In the genomic region with DNA sequence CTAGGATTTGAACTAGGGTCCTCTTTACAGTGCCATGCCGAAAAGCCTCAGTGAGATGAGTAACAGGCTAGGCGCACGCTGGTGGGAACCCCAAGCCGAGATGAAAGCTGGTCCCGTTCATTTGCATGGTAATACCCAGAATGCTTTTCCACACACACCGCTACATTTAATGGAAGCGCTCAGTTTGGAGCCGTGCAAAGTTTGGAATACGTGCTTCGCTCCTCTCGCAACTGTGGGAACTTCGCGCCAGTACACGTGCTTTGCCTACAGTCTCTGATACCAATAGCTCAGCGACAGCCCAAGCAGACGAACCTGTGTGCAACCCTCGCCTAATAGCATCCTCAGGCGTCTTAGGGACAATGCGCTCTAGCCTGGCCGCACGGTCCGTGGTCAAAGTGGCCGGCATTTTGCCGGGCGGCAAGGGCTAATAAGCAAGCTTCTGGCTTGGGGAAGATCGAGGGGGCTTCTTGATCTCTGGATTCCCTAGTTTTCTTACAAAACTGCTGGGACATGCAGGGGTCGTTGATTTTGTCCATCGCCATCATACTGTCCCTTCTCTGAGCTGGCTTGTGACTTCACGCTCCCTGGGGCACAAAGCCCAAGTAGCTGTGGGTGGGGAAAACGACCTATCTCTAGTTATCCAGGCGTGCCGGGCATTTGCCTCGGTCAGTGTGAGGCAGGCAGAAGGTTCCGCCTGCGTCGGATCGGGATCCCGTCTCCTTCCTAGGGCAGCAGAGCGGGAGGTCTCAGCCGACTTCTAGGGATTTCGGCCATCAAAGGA, we compare ENCODE assay signal across 8 mouse cellular contexts. TPM values are rescaled to one million over a fixed set of nuclear protein-coding genes. Genes with fewer than 3 reads are reported as not detected.
DNase-seq lines count a peak whose midpoint lies in the region; ATAC-seq and TF ChIP-seq lines count a peak whose summit lies in the region.

A gene (plus strand): TSS at position 354 of the 781 bp plus-strand sequence.

- under 1% methylated on average over 41 of the region's 41 CpGs for whole genome bisulfite sequencing in embryonic facial prominence, embryonic 15.5 days
- WGBS in heart, embryonic 12.5 days, result under 1% methylated on average over 41 of the region's 41 CpGs
- WGBS in kidney, embryonic 14.5 days, result under 1% methylated on average over 41 of the region's 41 CpGs
- WGBS in limb, embryonic 15.5 days, result under 1% methylated on average over 41 of the region's 41 CpGs
- WGBS in midbrain, embryonic 16.5 days, result under 1% methylated on average over 41 of the region's 41 CpGs
- under 1% methylated on average over 41 of the region's 41 CpGs for WGBS in stomach, embryonic 14.5 days

- no peak for DNase-seq in CH12.LX (ENCODE audit: extremely low read depth)
- peak; percentile 63 to 67 for DNase-seq in adrenal gland, postnatal 36 days

- TF ChIP-seq POLR2A in CH12.LX (IDR thresholded peaks at IDR 0.05; ENCODE audit: low read depth, low read length), result no peak

- H3K27ac ChIP-seq in CH12.LX (ENCODE audit: insufficient read depth, low read depth), result peak within 1 kb of the TSS; percentile 73
- H3K27ac ChIP-seq in embryonic facial prominence, embryonic 15.5 days (replicated peaks), result peak within 1 kb of the TSS; percentile 100
- H3K27ac ChIP-seq in heart, embryonic 12.5 days (ENCODE audit: poor library complexity, severe bottlenecking), result peak within 1 kb of the TSS; percentile 100
- peak within 1 kb of the TSS; percentile 100 for H3K27ac ChIP-seq in kidney, embryonic 14.5 days (ENCODE audit: low read depth, low read length)
- H3K27ac ChIP-seq in limb, embryonic 15.5 days, result peak within 1 kb of the TSS; percentile 100
- peak within 1 kb of the TSS; percentile 100 for H3K27ac ChIP-seq in midbrain, embryonic 16.5 days (ENCODE audit: low read length)
- H3K27ac ChIP-seq in stomach, embryonic 14.5 days (ENCODE audit: low read length), result peak within 1 kb of the TSS; percentile 99

- H3K9ac ChIP-seq in CH12.LX (ENCODE audit: insufficient read depth, low read depth), result peak within 1 kb of the TSS; percentile 84
- peak within 1 kb of the TSS; percentile 98 for H3K9ac ChIP-seq in embryonic facial prominence, embryonic 15.5 days
- H3K9ac ChIP-seq in heart, embryonic 12.5 days, result peak within 1 kb of the TSS; percentile 97
- H3K9ac ChIP-seq in kidney, embryonic 14.5 days (ENCODE audit: low read depth, low read length), result peak within 1 kb of the TSS; percentile 97
- peak within 1 kb of the TSS; percentile 91 for H3K9ac ChIP-seq in limb, embryonic 15.5 days
- H3K9ac ChIP-seq in midbrain, embryonic 16.5 days (ENCODE audit: low read depth, low read length), result peak within 1 kb of the TSS; percentile 99
- peak within 1 kb of the TSS; percentile 94 for H3K9ac ChIP-seq in stomach, embryonic 14.5 days (replicated peaks; ENCODE audit: low read depth, low read length)

- TF ChIP-seq EP300 in CH12.LX (IDR thresholded peaks at IDR 0.05; ENCODE audit: low read length), result no peak

- H3K4me1 ChIP-seq in CH12.LX (ENCODE audit: control insufficient read depth in 1 of 2, insufficient read depth in 2 of 2), result peaks cover 5 to 34% of the 10 kb centered on the region in 2 experiments
- H3K4me1 ChIP-seq in embryonic facial prominence, embryonic 15.5 days, result peaks cover 36% of the 10 kb centered on the region
- H3K4me1 ChIP-seq in heart, embryonic 12.5 days (replicated peaks), result peaks cover 24% of the 10 kb centered on the region
- H3K4me1 ChIP-seq in kidney, embryonic 14.5 days (ENCODE audit: control insufficient read depth, insufficient read depth, low read length), result peaks cover 15% of the 10 kb centered on the region
- peaks cover 35% of the 10 kb centered on the region for H3K4me1 ChIP-seq in limb, embryonic 15.5 days
- peaks cover 34% of the 10 kb centered on the region for H3K4me1 ChIP-seq in midbrain, embryonic 16.5 days (ENCODE audit: control insufficient read depth, insufficient read depth, low read length)
- H3K4me1 ChIP-seq in stomach, embryonic 14.5 days (ENCODE audit: control insufficient read depth, insufficient read depth, low read length), result peaks cover 14% of the 10 kb centered on the region

- H3K4me2 ChIP-seq in CH12.LX (ENCODE audit: insufficient read depth, low read depth, poor library complexity, severe bottlenecking), result peak within 1 kb of the TSS; percentile 17
- H3K4me2 ChIP-seq in embryonic facial prominence, embryonic 15.5 days (replicated peaks), result peak within 1 kb of the TSS; percentile 90
- H3K4me2 ChIP-seq in heart, embryonic 12.5 days, result peak within 1 kb of the TSS; percentile 99
- H3K4me2 ChIP-seq in kidney, embryonic 14.5 days (replicated peaks; ENCODE audit: low read depth, low read length), result peak within 1 kb of the TSS; percentile 98
- H3K4me2 ChIP-seq in limb, embryonic 15.5 days, result peak within 1 kb of the TSS; percentile 95
- peak within 1 kb of the TSS; percentile 91 for H3K4me2 ChIP-seq in midbrain, embryonic 16.5 days (ENCODE audit: low read length)
- H3K4me2 ChIP-seq in stomach, embryonic 14.5 days (replicated peaks; ENCODE audit: low read depth, low read length), result peak within 1 kb of the TSS; percentile 100

- ATAC-seq in embryonic facial prominence, embryonic 15.5 days (ENCODE audit: insufficient number of reproducible peaks, low FRiP score, low TSS enrichment, low read depth), result peak; percentile 11
- ATAC-seq in heart, embryonic 12.5 days (ENCODE audit: insufficient number of reproducible peaks, low FRiP score), result peak; percentile 19
- ATAC-seq in kidney, embryonic 14.5 days (ENCODE audit: low FRiP score, low TSS enrichment), result peak; percentile 49
- ATAC-seq in limb, embryonic 15.5 days (ENCODE audit: insufficient number of reproducible peaks, low FRiP score, low TSS enrichment, low read depth), result peak; percentile 22
- ATAC-seq in midbrain, embryonic 16.5 days, result peak; percentile 26
- ATAC-seq in stomach, embryonic 14.5 days (ENCODE audit: insufficient number of reproducible peaks, insufficient read depth, low FRiP score, low read depth), result no peak; the same call in 1 of the 2 replicates

- in situ Hi-C loops in CH12.LX (cut with MboI; ENCODE audit: low pct_ligation_motif_present, low pct_unique_long_range_greater_than_20kb, low sequenced_read_pairs), result no loop called here

- H3K9me3 ChIP-seq in CH12.LX (replicated peaks; ENCODE audit: low read length), result peaks cover 5% of the 10 kb centered on the region
- H3K9me3 ChIP-seq in embryonic facial prominence, embryonic 15.5 days (replicated peaks), result no peaks in the 10 kb centered on the region
- no peaks in the 10 kb centered on the region for H3K9me3 ChIP-seq in heart, embryonic 12.5 days (replicated peaks)
- H3K9me3 ChIP-seq in kidney, embryonic 14.5 days (ENCODE audit: control insufficient read depth, low read length), result no peaks in the 10 kb centered on the region
- no peaks in the 10 kb centered on the region for H3K9me3 ChIP-seq in limb, embryonic 15.5 days
- no peaks in the 10 kb centered on the region for H3K9me3 ChIP-seq in midbrain, embryonic 16.5 days (replicated peaks; ENCODE audit: control insufficient read depth, low read length, poor library complexity, severe bottlenecking)
- H3K9me3 ChIP-seq in stomach, embryonic 14.5 days (ENCODE audit: control insufficient read depth, low read depth, low read length), result no peaks in the 10 kb centered on the region

- H3K79me2 ChIP-seq in CH12.LX (replicated peaks; ENCODE audit: control insufficient read depth, extremely low read depth, insufficient read depth, poor library complexity, severe bottlenecking), result peaks cover 31% of the 10 kb centered on the region

- H3K27me3 ChIP-seq in CH12.LX (replicated peaks), result no peaks in the 10 kb centered on the region
- H3K27me3 ChIP-seq in embryonic facial prominence, embryonic 15.5 days, result no peaks in the 10 kb centered on the region
- no peaks in the 10 kb centered on the region for H3K27me3 ChIP-seq in heart, embryonic 12.5 days (replicated peaks)
- no peaks in the 10 kb centered on the region for H3K27me3 ChIP-seq in kidney, embryonic 14.5 days (ENCODE audit: control insufficient read depth, insufficient read depth, low read length)
- no peaks in the 10 kb centered on the region for H3K27me3 ChIP-seq in limb, embryonic 15.5 days
- H3K27me3 ChIP-seq in midbrain, embryonic 16.5 days (ENCODE audit: control insufficient read depth, insufficient read depth, low read depth, low read length), result no peaks in the 10 kb centered on the region
- H3K27me3 ChIP-seq in stomach, embryonic 14.5 days (ENCODE audit: control insufficient read depth, insufficient read depth, low read length), result no peaks in the 10 kb centered on the region

- no peak for TF ChIP-seq RAD21 in CH12.LX (IDR thresholded peaks at IDR 0.05; ENCODE audit: low read depth, low read length)

- peak within 1 kb of the TSS; percentile 73 to 84 (median 79) for H3K4me3 ChIP-seq in CH12.LX (replicated peaks in 1 of 3; ENCODE audit: low read depth in 2 of 3, low read length in 2 of 3, poor library complexity in 1 of 3)
- peak within 1 kb of the TSS; percentile 84 for H3K4me3 ChIP-seq in embryonic facial prominence, embryonic 15.5 days (replicated peaks)
- H3K4me3 ChIP-seq in heart, embryonic 12.5 days, result peak within 1 kb of the TSS; percentile 73
- H3K4me3 ChIP-seq in kidney, embryonic 14.5 days (ENCODE audit: low read length), result peak within 1 kb of the TSS; percentile 89
- peak within 1 kb of the TSS; percentile 75 for H3K4me3 ChIP-seq in limb, embryonic 15.5 days
- peak within 1 kb of the TSS; percentile 71 for H3K4me3 ChIP-seq in midbrain, embryonic 16.5 days (ENCODE audit: low read depth, low read length)
- H3K4me3 ChIP-seq in stomach, embryonic 14.5 days (ENCODE audit: low read depth, low read length), result peak within 1 kb of the TSS; percentile 92

- H3K36me3 ChIP-seq in CH12.LX (replicated peaks in 1 of 2; ENCODE audit: control insufficient read depth in 1 of 2, insufficient read depth in 1 of 2, low read length in 1 of 2), result peaks cover 4 to 10% of the 10 kb centered on the region in 2 experiments
- peaks cover 5% of the 10 kb centered on the region for H3K36me3 ChIP-seq in embryonic facial prominence, embryonic 15.5 days
- H3K36me3 ChIP-seq in heart, embryonic 12.5 days, result peaks cover 8% of the 10 kb centered on the region
- H3K36me3 ChIP-seq in kidney, embryonic 14.5 days (ENCODE audit: control insufficient read depth, insufficient read depth, low read length), result peaks cover 8% of the 10 kb centered on the region
- peaks cover 7% of the 10 kb centered on the region for H3K36me3 ChIP-seq in limb, embryonic 15.5 days
- no peaks in the 10 kb centered on the region for H3K36me3 ChIP-seq in midbrain, embryonic 16.5 days (ENCODE audit: control insufficient read depth, insufficient read depth, low read length)
- H3K36me3 ChIP-seq in stomach, embryonic 14.5 days (ENCODE audit: control insufficient read depth, insufficient read depth, low read length), result peaks cover 8% of the 10 kb centered on the region; the same call in 1 of the 2 replicates

- no peak for TF ChIP-seq CTCF in CH12.LX (conservative IDR thresholded peaks at IDR 0.05 in 1 of 2, IDR thresholded peaks at IDR 0.05 in 1 of 2; ENCODE audit: low read depth in 2 of 2, low read length in 2 of 2)

- dilution Hi-C loops in CH12.LX (cut with MboI; ENCODE audit: extremely low pct_ligation_motif_present, extremely low pct_unique_long_range_greater_than_20kb, low sequenced_read_pairs), result no loop called here

RNA-seq across cellular contexts. Expression of the gene that starts here (rescaled TPM):
- total RNA-seq in CH12.LX (2012; rRNA removed), result 29.5 and 30.5 TPM in 2 replicates
- total RNA-seq in CH12.LX (2014; rRNA removed), result 30.8 and 31.5 TPM in 2 replicates
- polyA plus RNA-seq in CH12.LX (2012; ENCODE audit: insufficient read length, low read depth), result 35.3 and 37.4 TPM in 2 replicates
- 10 to 100 TPM; 25.5 to 37.1 TPM for total RNA-seq in adrenal gland, postnatal 36 days (2021)
- polyA plus RNA-seq in embryonic facial prominence, embryonic 15.5 days (2015; fragmentation: Nextera tagmentation; extraction: Ambion mirVana), result 43.4 and 46.3 TPM in 2 replicates
- 35.6 and 39.5 TPM in 2 replicates for polyA plus RNA-seq in heart, embryonic 12.5 days (2016; fragmentation: Nextera tagmentation; extraction: Ambion mirVana)
- polyA plus RNA-seq in kidney, embryonic 14.5 days (2014; fragmentation: Nextera tagmentation; extraction: Ambion mirVana), result 55.9 and 76.6 TPM in 2 replicates
- polyA plus RNA-seq in limb, embryonic 15.5 days (2015; fragmentation: Nextera tagmentation; extraction: Ambion mirVana), result 28.4 and 32.3 TPM in 2 replicates
- 41.6 and 52.0 TPM in 2 replicates for polyA plus RNA-seq in midbrain, embryonic 16.5 days (2015; fragmentation: Nextera tagmentation; extraction: Ambion mirVana)
- 48.1 and 51.1 TPM in 2 replicates for polyA plus RNA-seq in stomach, embryonic 14.5 days (2014; fragmentation: Nextera tagmentation; extraction: Ambion mirVana)

Comparison
In these comparisons a context has a peak if more than half of its experiments do, and no peak if none do; other contexts are left out.
1. H3K4me2 ChIP-seq: peak in every context shown above with its lines; median percentile 100 in stomach, embryonic 14.5 days; 99 in heart, embryonic 12.5 days; 98 in kidney, embryonic 14.5 days; 95 in limb, embryonic 15.5 days; 91 in midbrain, embryonic 16.5 days; 90 in embryonic facial prominence, embryonic 15.5 days; 17 in CH12.LX.